Mouse (Mus musculus): ENCODE results near the gene Gab1. TPM values are rescaled to one million over a fixed set of nuclear protein-coding genes. Genes with fewer than 3 reads are reported as not detected.

Gab1 gene
- polyA plus RNA-seq, 1 experiment from 2014 or later, result 24.8 TPM

- H3K4me1 ChIP-seq, result peaks cover 48% of the 10 kb centered on the region
- no peaks in the 10 kb centered on the region for H3K9me3 ChIP-seq (replicated peaks)
- peak overlapping the region; percentile 70 for H3K27ac ChIP-seq (replicated peaks)
- H3K9ac ChIP-seq, result no peak overlapping the region
- peak overlapping the region; percentile 2; the same call in 1 of the 2 replicates for H3K4me2 ChIP-seq (replicated peaks)
- no peaks in the 10 kb centered on the region for H3K36me3 ChIP-seq
- 0 out of 2 replicates have a peak, but pooled peaks have one; percentile 21 for ATAC-seq (ENCODE audit: insufficient number of reproducible peaks, low FRiP score, low TSS enrichment, low read depth)
- no peaks in the 10 kb centered on the region for H3K27me3 ChIP-seq
- H3K4me3 ChIP-seq (replicated peaks), result no peak overlapping the region
- WGBS, result 15% methylated on average over 13 of the region's 13 CpGs
Observed at GRCm38 (mm10) chr8:80807807-80808505, 72.4 kb downstream of the Gab1 start.

GRCm38 (mm10) chr8:80804066-80804619, 76.2 kb downstream of the Gab1 start:
- Histone ChIP-seq H3K27ac (replicated peaks) (no peak overlapping the region; the same call in 1 of the 2 replicates), H3K9ac (no peak overlapping the region), H3K4me2 (replicated peaks) (no peak overlapping the region), H3K4me1 (peaks cover 30% of the 10 kb centered on the region), H3K9me3 (replicated peaks) (no peaks in the 10 kb centered on the region), H3K4me3 (replicated peaks) (no peak overlapping the region), H3K27me3 (no peaks in the 10 kb centered on the region), H3K36me3 (no peaks in the 10 kb centered on the region)
- 35% methylated on average over 4 of the region's 4 CpGs for WGBS
- no peak for ATAC-seq (ENCODE audit: insufficient number of reproducible peaks, low FRiP score, low TSS enrichment, low read depth)

GRCm38 (mm10) chr8:80798778-80799177, 81.5 kb downstream of the Gab1 start:
- Histone ChIP-seq H3K27me3 (no peaks in the 10 kb centered on the region), H3K9me3 (replicated peaks) (no peaks in the 10 kb centered on the region), H3K4me1 (peaks cover 20% of the 10 kb centered on the region), H3K4me3 (replicated peaks) (no peak overlapping the region), H3K9ac (no peak overlapping the region), H3K27ac (replicated peaks) (no peak overlapping the region; the same call in 1 of the 2 replicates), H3K36me3 (no peaks in the 10 kb centered on the region), H3K4me2 (replicated peaks) (no peak overlapping the region)
- ATAC-seq (ENCODE audit: insufficient number of reproducible peaks, low FRiP score, low TSS enrichment, low read depth), result no peak
- 95% methylated on average over 3 of the region's 3 CpGs for WGBS

- H3K4me1 ChIP-seq, result peaks cover 16% of the 10 kb centered on the region
- no peaks in the 10 kb centered on the region for H3K9me3 ChIP-seq (replicated peaks)
- no peaks in the 10 kb centered on the region for H3K27me3 ChIP-seq
- no peak overlapping the region for H3K4me2 ChIP-seq (replicated peaks)
- ATAC-seq (ENCODE audit: insufficient number of reproducible peaks, low FRiP score, low TSS enrichment, low read depth), result no peak
- H3K4me3 ChIP-seq (replicated peaks), result no peak overlapping the region
- WGBS, result 75% methylated on average over 7 of the region's 7 CpGs
- H3K27ac ChIP-seq (replicated peaks), result no peak overlapping the region; the same call in 1 of the 2 replicates
- H3K9ac ChIP-seq, result no peak overlapping the region
- H3K36me3 ChIP-seq, result no peaks in the 10 kb centered on the region
Observed at GRCm38 (mm10) chr8:80798198-80798777, 82.0 kb downstream of the Gab1 start.

GRCm38 (mm10) chr8:80796070-80796469, 84.2 kb downstream of the Gab1 start:
- H3K9ac ChIP-seq, result no peak overlapping the region
- 51% methylated on average over 4 of the region's 4 CpGs for WGBS
- no peak overlapping the region for H3K4me3 ChIP-seq (replicated peaks)
- H3K4me1 ChIP-seq, result peaks cover 14% of the 10 kb centered on the region
- no peak overlapping the region for H3K4me2 ChIP-seq (replicated peaks)
- no peaks in the 10 kb centered on the region for H3K36me3 ChIP-seq
- no peak for ATAC-seq (ENCODE audit: insufficient number of reproducible peaks, low FRiP score, low TSS enrichment, low read depth)
- no peaks in the 10 kb centered on the region for H3K27me3 ChIP-seq
- H3K27ac ChIP-seq (replicated peaks), result no peak overlapping the region
- no peaks in the 10 kb centered on the region for H3K9me3 ChIP-seq (replicated peaks)

- H3K27me3 ChIP-seq, result no peaks in the 10 kb centered on the region
- 79% methylated on average over 19 of the region's 19 CpGs for WGBS
- H3K4me1 ChIP-seq, result peaks cover 14% of the 10 kb centered on the region
- 0 out of 2 replicates have a peak, but pooled peaks cover 5% of the 10 kb centered on the region for H3K36me3 ChIP-seq
- no peak overlapping the region for H3K4me2 ChIP-seq (replicated peaks)
- H3K4me3 ChIP-seq (replicated peaks), result no peak overlapping the region
- no peak overlapping the region for H3K27ac ChIP-seq (replicated peaks)
- no peaks in the 10 kb centered on the region for H3K9me3 ChIP-seq (replicated peaks)
- no peak overlapping the region for H3K9ac ChIP-seq
- no peak for ATAC-seq (ENCODE audit: insufficient number of reproducible peaks, low FRiP score, low TSS enrichment, low read depth)
Observed at GRCm38 (mm10) chr8:80794585-80795509, 85.5 kb downstream of the Gab1 start.

GRCm38 (mm10) chr8:80793791-80794515, 86.4 kb downstream of the Gab1 start:
- WGBS, result 53% methylated on average over 11 of the region's 11 CpGs
- Histone ChIP-seq H3K4me3 (replicated peaks) (no peak overlapping the region), H3K27me3 (no peaks in the 10 kb centered on the region), H3K4me1 (peaks cover 14% of the 10 kb centered on the region), H3K27ac (replicated peaks) (no peak overlapping the region), H3K4me2 (replicated peaks) (no peak overlapping the region), H3K9me3 (replicated peaks) (no peaks in the 10 kb centered on the region), H3K36me3 (0 out of 2 replicates have a peak, but pooled peaks cover 8% of the 10 kb centered on the region), H3K9ac (no peak overlapping the region)
- no peak for ATAC-seq (ENCODE audit: insufficient number of reproducible peaks, low FRiP score, low TSS enrichment, low read depth)

- H3K27me3 ChIP-seq, result no peaks in the 10 kb centered on the region
- H3K27ac ChIP-seq (replicated peaks), result no peak overlapping the region
- 85% methylated on average over 5 of the region's 5 CpGs for WGBS
- no peak overlapping the region for H3K4me3 ChIP-seq (replicated peaks)
- no peak overlapping the region for H3K9ac ChIP-seq
- no peak for ATAC-seq (ENCODE audit: insufficient number of reproducible peaks, low FRiP score, low TSS enrichment, low read depth)
- H3K9me3 ChIP-seq (replicated peaks), result no peaks in the 10 kb centered on the region
- H3K4me2 ChIP-seq (replicated peaks), result no peak overlapping the region
- peaks cover 23% of the 10 kb centered on the region for H3K36me3 ChIP-seq
- H3K4me1 ChIP-seq, result peaks cover 14% of the 10 kb centered on the region
Observed at GRCm38 (mm10) chr8:80792214-80792613, 88.1 kb downstream of the Gab1 start.

GRCm38 (mm10) chr8:80789324-80789723, 91.0 kb downstream of the Gab1 start:
- no peak overlapping the region for H3K27ac ChIP-seq (replicated peaks)
- no peak overlapping the region for H3K4me2 ChIP-seq (replicated peaks)
- H3K4me3 ChIP-seq (replicated peaks), result no peak overlapping the region
- H3K9me3 ChIP-seq (replicated peaks), result no peaks in the 10 kb centered on the region
- no peak for ATAC-seq (ENCODE audit: insufficient number of reproducible peaks, low FRiP score, low TSS enrichment, low read depth)
- H3K36me3 ChIP-seq, result peaks cover 36% of the 10 kb centered on the region
- no peak overlapping the region for H3K9ac ChIP-seq
- peaks cover 3% of the 10 kb centered on the region for H3K4me1 ChIP-seq
- H3K27me3 ChIP-seq, result no peaks in the 10 kb centered on the region
- WGBS, result 84% methylated on average over 6 of the region's 6 CpGs

- no peak overlapping the region for H3K9ac ChIP-seq
- no peaks in the 10 kb centered on the region for H3K27me3 ChIP-seq
- H3K4me2 ChIP-seq (replicated peaks), result no peak overlapping the region
- WGBS, result 88% methylated on average over 9 of the region's 9 CpGs
- no peak overlapping the region for H3K4me3 ChIP-seq (replicated peaks)
- H3K27ac ChIP-seq (replicated peaks), result no peak overlapping the region
- H3K36me3 ChIP-seq, result peaks cover 58% of the 10 kb centered on the region
- no peak for ATAC-seq (ENCODE audit: insufficient number of reproducible peaks, low FRiP score, low TSS enrichment, low read depth)
- no peaks in the 10 kb centered on the region for H3K4me1 ChIP-seq
- no peaks in the 10 kb centered on the region for H3K9me3 ChIP-seq (replicated peaks)
Observed at GRCm38 (mm10) chr8:80784559-80784958, 95.8 kb downstream of the Gab1 start.
